Mouse (Mus musculus) liver, embryonic 14.5 days (tissue): ENCODE data around the gene Slc13a1. TPM values are rescaled to one million over a fixed set of nuclear protein-coding genes. Genes with fewer than 3 reads are reported as not detected.

Source experiments
- ATAC-seq: fragments of 200-750 bp; cut with Nextera tagmentation; 2 replicates; pipeline ENCODE4 v1.8.0; 2017; ENCODE audit warnings: moderate number of reproducible peaks, mild to moderate bottlenecking, moderate library complexity; ENCODE audit not compliant: insufficient read depth
- DNase-seq, 3 experiments: peaks; one replicate each; pipeline ENCODE4 v3.0.0-alpha.2; 2012 to 2013; ENCODE audit warnings: low read depth in 3 of 3, low spot score in 3 of 3
- H3K27ac ChIP-seq: fragments of 300-500 bp; sonication (generic); 2 replicates; pipeline ENCODE4 v1.5.1; 2014; ENCODE audit warnings: moderate library complexity, mild to moderate bottlenecking, control low read depth, inconsistent platforms
- H3K27me3 ChIP-seq: fragments of 300-500 bp; sonication (generic); 2 replicates; pipeline ENCODE4 v1.6.1; 2014; ENCODE audit warnings: mild to moderate bottlenecking, low read length, moderate library complexity; ENCODE audit not compliant: control insufficient read depth, insufficient read depth
- H3K36me3 ChIP-seq: fragments of 300-500 bp; sonication (generic); replicated peaks from 2 replicates; pipeline ENCODE4 v1.6.1; 2014; ENCODE audit warnings: low read depth; ENCODE audit not compliant: control insufficient read depth, insufficient read depth
- H3K4me1 ChIP-seq, 2 experiments: fragments of 200-500 bp in 1 of 2; fragments of 300-500 bp in 1 of 2; sonication (generic) in 1 of 2; replicated peaks; 2 replicates each; pipeline ENCODE4 v1.6.1; 2012 to 2014; ENCODE audit warnings: antibody characterized with exemption in 1 of 2, inconsistent platforms in 1 of 2, low read length in 1 of 2; ENCODE audit not compliant: control insufficient read depth in 2 of 2, insufficient read depth in 2 of 2
- H3K4me2 ChIP-seq: fragments of 300-500 bp; sonication (generic); 2 replicates; pipeline ENCODE4 v1.6.1; 2014; ENCODE audit warnings: low read depth, mild to moderate bottlenecking, control low read depth, moderate library complexity
- H3K4me3 ChIP-seq, 2 experiments: fragments of 200-500 bp in 1 of 2; fragments of 300-500 bp in 1 of 2; sonication (generic) in 1 of 2; 2 replicates each; pipeline ENCODE4 v1.5.1; 2012 to 2014; ENCODE audit warnings: low read depth in 2 of 2, low read length in 2 of 2, mild to moderate bottlenecking in 2 of 2, control low read depth in 1 of 2, inconsistent platforms in 1 of 2, moderate library complexity in 1 of 2; ENCODE audit not compliant: insufficient read depth in 1 of 2
- H3K9ac ChIP-seq: fragments of 300-500 bp; sonication (generic); replicated peaks from 2 replicates; pipeline ENCODE4 v1.6.1; 2014; ENCODE audit warnings: mild to moderate bottlenecking, control low read depth, moderate library complexity
- H3K9me3 ChIP-seq: fragments of 300-500 bp; sonication (generic); 2 replicates; pipeline ENCODE4 v1.6.1; 2016; ENCODE audit warnings: low read length, mixed read lengths; ENCODE audit not compliant: control insufficient read depth
- CTCF ChIP-seq: IDR thresholded peaks from 2 replicates; pipeline ENCODE4 v1.5.1; 2016; ENCODE audit warnings: antibody characterized with exemption, low read depth, control low read depth
- EP300 ChIP-seq: IDR thresholded peaks from 2 replicates; pipeline ENCODE4 v1.6.1; 2016; ENCODE audit warnings: antibody characterized with exemption, low read depth
- WGBS: fragments of 180-500 bp; shearing (Covaris S2); extraction: QIAGEN DNeasy Blood & Tissue Kit; methylation state at CpG from one replicate; pipeline ENCODE4 v1.1.7; 2014; ENCODE audit not compliant: insufficient replicate concordance; 5-methylcytosine and 5-hydroxymethylcytosine counted together
- microRNA-seq: library from miRNA; unstranded; fragments of <30 nt; microRNA quantifications from one replicate; pipeline ENCODE4, GENCODE M21; 2016
- polyA plus RNA-seq, 2 experiments: library from polyadenylated mRNA; depleted of rRNA in 1 of 2; stranded (reverse) in 1 of 2; unstranded in 1 of 2; fragments of >200 nt; fragmentation: Nextera tagmentation in 1 of 2; extraction: Ambion mirVana in 1 of 2; gene quantifications; 2 replicates each; pipeline versions ENCODE4 v1.2.1 to v1.2.3; 2012 to 2014

Slc13a1 gene
- polyA plus RNA-seq, 2 experiments: not detected

DNA sequence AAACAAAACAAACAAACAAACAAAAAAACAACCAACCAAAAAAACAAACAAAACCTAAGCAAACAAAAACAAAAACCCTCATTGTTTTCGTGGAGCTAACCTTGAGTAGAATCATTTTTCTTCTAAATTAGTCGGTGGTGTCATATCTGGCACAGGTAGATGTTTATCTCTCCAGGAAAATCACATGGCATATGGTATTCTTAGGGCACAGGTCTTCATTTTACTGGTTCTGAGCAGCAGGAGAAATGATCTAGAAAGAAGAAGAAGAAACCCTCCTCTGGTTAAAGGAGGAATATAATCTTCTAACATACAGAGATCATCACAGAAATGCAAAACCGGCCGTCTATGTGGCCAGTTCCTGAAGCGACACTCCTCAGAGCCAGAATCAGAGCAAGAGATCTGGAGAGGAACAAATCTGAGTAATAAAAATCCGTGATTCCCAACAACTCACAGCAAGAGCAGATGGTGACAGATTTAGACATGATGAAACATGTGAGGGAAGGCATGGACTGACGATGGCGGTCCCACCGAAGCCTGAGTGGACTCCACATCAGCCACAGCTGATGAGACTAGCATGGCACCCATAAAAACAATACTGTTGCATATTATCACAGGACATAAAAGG is 113.7 kb downstream of the Slc13a1 start:
- H3K27ac ChIP-seq: no peak overlapping the region
- H3K4me3 ChIP-seq: no peak overlapping the region
- no peaks in the 10 kb centered on the region for H3K4me1 ChIP-seq
- no peak for ATAC-seq
- no peak overlapping the region for H3K4me2 ChIP-seq
- H3K36me3 ChIP-seq: no peaks in the 10 kb centered on the region
- no peak for DNase-seq
- no peak overlapping the region for H3K9ac ChIP-seq
- TF ChIP-seq CTCF: no peak
- H3K27me3 ChIP-seq: no peaks in the 10 kb centered on the region
- no peaks in the 10 kb centered on the region for H3K9me3 ChIP-seq
- WGBS: 61% methylated on average over 9 of the region's 9 CpGs

GRCm38 (mm10) chr6:24047014-24047770 is 120.7 kb downstream of the Slc13a1 start:
- no peaks in the 10 kb centered on the region for H3K4me1 ChIP-seq
- H3K9me3 ChIP-seq: no peaks in the 10 kb centered on the region
- TF ChIP-seq EP300: no peak
- no peak for TF ChIP-seq CTCF
- DNase-seq: no peak
- no peak overlapping the region for H3K27ac ChIP-seq
- no peak overlapping the region for H3K9ac ChIP-seq
- H3K36me3 ChIP-seq: no peaks in the 10 kb centered on the region
- WGBS: 64% methylated on average over 7 of the region's 7 CpGs
- H3K4me2 ChIP-seq: no peak overlapping the region
- H3K27me3 ChIP-seq: no peaks in the 10 kb centered on the region
- no peak overlapping the region for H3K4me3 ChIP-seq
- ATAC-seq: no peak

DNA sequence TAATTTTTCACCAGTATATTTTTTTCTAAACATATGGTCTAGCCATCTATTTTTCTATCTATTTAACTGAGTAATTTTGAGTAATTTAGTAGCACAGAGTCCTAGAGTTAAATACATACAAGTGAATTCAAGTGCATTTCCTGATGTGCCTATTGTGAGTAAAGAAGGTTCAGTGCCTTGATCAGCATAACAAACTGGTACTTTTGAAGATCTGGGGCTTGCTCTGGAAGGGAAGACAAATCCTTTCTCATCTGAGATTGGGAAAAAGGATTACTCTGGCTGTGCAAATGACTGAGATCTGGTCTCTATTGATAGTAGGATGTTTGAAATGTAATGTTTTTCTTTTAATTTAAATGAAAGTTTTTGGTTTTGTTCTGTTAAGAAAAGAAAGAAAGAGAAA is 124.4 kb downstream of the Slc13a1 start:
- no peak for ATAC-seq

More for the DNA sequence above, 124.4 kb downstream of the Slc13a1 start:
- Histone ChIP-seq H3K27ac (no peak overlapping the region), H3K4me2 (no peak overlapping the region), H3K27me3 (no peaks in the 10 kb centered on the region), H3K4me3 (no peak overlapping the region), H3K36me3 (no peaks in the 10 kb centered on the region), H3K9me3 (no peaks in the 10 kb centered on the region), H3K4me1 (no peaks in the 10 kb centered on the region), H3K9ac (no peak overlapping the region)
- no peak for DNase-seq
- TF ChIP-seq EP300 (no peak), CTCF (no peak)

Small RNA genes lying within 50 kb of the gene (microRNA-seq; reads per million reads assigned to microRNA genes)
- not detected for gene Gm26386

Other genes with a start within 250 kb of the Slc13a1 start
- not detected in 2 replicates for gene Tas2r118, start 198.0 kb downstream of the Slc13a1 start, polyA plus RNA-seq (2012; rRNA removed)
- gene Tas2r118, start 198.0 kb downstream of the Slc13a1 start, polyA plus RNA-seq (2014; fragmentation: Nextera tagmentation; extraction: Ambion mirVana): not detected in 2 replicates